Mouse (Mus musculus) hindbrain, embryonic 16.5 days (tissue): ENCODE data around the gene Nfia. TPM values are rescaled to one million over a fixed set of nuclear protein-coding genes. Genes with fewer than 3 reads are reported as not detected.

Source experiments
- ATAC-seq: fragments of 200-750 bp; cut with Nextera tagmentation; 2 replicates; pipeline ENCODE4 v1.8.0; 2017; ENCODE audit warnings: moderate TSS enrichment, moderate library complexity
- H3K27ac ChIP-seq: fragments of 300-500 bp; sonication (generic); 2 replicates; pipeline ENCODE4 v1.5.1; 2014; ENCODE audit warnings: low read depth, mild to moderate bottlenecking, control low read depth, low read length, moderate library complexity
- H3K27me3 ChIP-seq: fragments of 300-500 bp; sonication (generic); replicated peaks from 2 replicates; pipeline ENCODE4 v1.6.1; 2014; ENCODE audit warnings: low read length; ENCODE audit not compliant: control insufficient read depth, insufficient read depth
- H3K36me3 ChIP-seq: fragments of 300-500 bp; sonication (generic); 2 replicates; pipeline ENCODE4 v1.6.1; 2014; ENCODE audit warnings: mild to moderate bottlenecking, low read length, moderate library complexity, mixed read lengths; ENCODE audit not compliant: control insufficient read depth, insufficient read depth
- H3K4me1 ChIP-seq: fragments of 300-500 bp; sonication (generic); 2 replicates; pipeline ENCODE4 v1.6.1; 2014; ENCODE audit warnings: low read depth, low read length; ENCODE audit not compliant: control insufficient read depth, insufficient read depth
- H3K4me2 ChIP-seq: fragments of 300-500 bp; sonication (generic); 2 replicates; pipeline ENCODE4 v1.6.1; 2014; ENCODE audit warnings: mild to moderate bottlenecking, low read length, control low read depth, moderate library complexity
- H3K4me3 ChIP-seq: fragments of 300-500 bp; sonication (generic); 2 replicates; pipeline ENCODE4 v1.5.1; 2014; ENCODE audit warnings: mild to moderate bottlenecking, low read length, control low read depth, moderate library complexity
- H3K9ac ChIP-seq: fragments of 300-500 bp; sonication (generic); 2 replicates; pipeline ENCODE4 v1.6.1; 2014; ENCODE audit warnings: low read depth, mild to moderate bottlenecking, control low read depth, low read length, moderate library complexity
- H3K9me3 ChIP-seq: fragments of 300-500 bp; sonication (generic); 2 replicates; pipeline ENCODE4 v1.6.1; 2014; ENCODE audit warnings: mild to moderate bottlenecking, low read length, moderate library complexity; ENCODE audit not compliant: control insufficient read depth
- WGBS: fragments of 180-500 bp; shearing (Covaris S2); extraction: QIAGEN DNeasy Blood & Tissue Kit; methylation state at CpG from one replicate; pipeline ENCODE4 v1.1.7; 2014; 5-methylcytosine and 5-hydroxymethylcytosine counted together
- polyA plus RNA-seq: library from polyadenylated mRNA; unstranded; fragments of >200 nt; fragmentation: Nextera tagmentation; extraction: Ambion mirVana; gene quantifications from 2 replicates; pipeline ENCODE4 v1.2.1, GENCODE M21; 2015

Gene Nfia
- polyA plus RNA-seq, 1 experiment from 2014 or later = 38.4 TPM

DNA sequence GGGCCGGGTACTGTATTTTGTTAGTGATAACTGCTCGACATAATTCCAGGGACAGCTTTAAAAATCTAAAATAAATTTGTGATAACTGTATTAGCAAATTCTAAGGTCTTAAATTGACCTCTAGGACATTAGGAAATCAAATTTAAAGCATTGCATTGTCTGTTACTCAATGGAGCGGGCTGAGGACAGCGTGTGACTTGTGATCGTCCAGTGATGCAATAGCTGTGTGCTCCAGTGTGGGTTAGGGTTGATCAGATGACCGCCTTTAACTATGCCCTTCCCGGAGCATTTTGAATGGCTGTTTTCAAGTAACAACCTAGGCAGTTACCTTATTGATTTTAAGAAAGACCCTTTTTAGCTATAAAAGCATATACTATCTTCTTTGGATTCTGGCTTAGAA, 42.0 kb downstream of the Nfia start:
- Histone ChIP-seq H3K4me1 (peaks cover 3% of the 10 kb centered on the region), H3K4me2 (no peak overlapping the region), H3K36me3 (no peaks in the 10 kb centered on the region), H3K27me3 (no peaks in the 10 kb centered on the region), H3K27ac (no peak overlapping the region), H3K9me3 (no peaks in the 10 kb centered on the region), H3K4me3 (no peak overlapping the region), H3K9ac (no peak overlapping the region)
- WGBS = 85% methylated on average over 7 of the region's 7 CpGs
- no peak for ATAC-seq

DNA sequence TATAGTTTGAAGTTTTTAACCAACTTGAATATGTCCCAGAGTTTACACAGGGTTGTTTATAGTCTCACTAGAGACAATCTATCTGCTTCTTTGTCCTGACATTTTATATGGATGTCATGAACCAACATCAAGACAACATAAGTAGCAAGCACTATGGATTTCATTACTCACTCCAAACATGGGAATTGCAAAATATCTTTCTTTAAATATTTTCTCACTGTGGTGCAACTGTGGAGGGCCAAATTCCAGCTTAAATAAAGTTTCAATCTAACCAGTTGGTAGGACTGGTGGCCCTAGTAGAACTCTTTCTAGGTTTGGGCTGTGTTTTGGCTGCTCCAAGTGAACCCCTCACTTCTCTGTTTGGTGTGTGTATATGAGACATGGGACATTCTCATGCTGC, 43.5 kb downstream of the Nfia start:
- Histone ChIP-seq H3K27me3 (no peaks in the 10 kb centered on the region), H3K4me2 (no peak overlapping the region), H3K4me1 (peaks cover 3% of the 10 kb centered on the region), H3K4me3 (no peak overlapping the region), H3K27ac (no peak overlapping the region), H3K9me3 (no peaks in the 10 kb centered on the region), H3K9ac (no peak overlapping the region), H3K36me3 (no peaks in the 10 kb centered on the region)
- ATAC-seq = no peak

DNA sequence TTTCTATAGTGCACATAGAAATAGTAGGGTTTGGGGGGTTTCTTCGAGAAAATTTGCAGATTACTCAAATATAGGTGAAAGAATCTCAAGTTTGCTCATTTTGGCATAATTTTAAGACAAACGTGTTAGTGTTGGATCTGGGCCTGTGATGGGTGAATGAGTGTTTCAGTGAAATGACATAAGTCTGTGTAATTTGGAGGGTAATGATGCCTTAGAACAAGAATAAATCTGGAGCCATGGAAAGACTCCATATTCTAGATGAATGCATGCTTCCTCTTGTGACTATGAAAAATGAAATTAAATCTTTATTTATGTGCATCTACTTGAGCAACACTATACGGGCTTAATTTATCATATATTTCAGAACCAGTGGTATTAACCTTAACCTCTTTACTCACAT, 44.2 kb downstream of the Nfia start:
- Histone ChIP-seq H3K4me3 (no peak overlapping the region), H3K36me3 (no peaks in the 10 kb centered on the region), H3K27ac (no peak overlapping the region), H3K4me1 (peaks cover 3% of the 10 kb centered on the region), H3K27me3 (no peaks in the 10 kb centered on the region), H3K9ac (no peak overlapping the region), H3K4me2 (no peak overlapping the region), H3K9me3 (no peaks in the 10 kb centered on the region)
- no peak for ATAC-seq
- WGBS = 81% methylated on average over 3 of the region's 3 CpGs

DNA sequence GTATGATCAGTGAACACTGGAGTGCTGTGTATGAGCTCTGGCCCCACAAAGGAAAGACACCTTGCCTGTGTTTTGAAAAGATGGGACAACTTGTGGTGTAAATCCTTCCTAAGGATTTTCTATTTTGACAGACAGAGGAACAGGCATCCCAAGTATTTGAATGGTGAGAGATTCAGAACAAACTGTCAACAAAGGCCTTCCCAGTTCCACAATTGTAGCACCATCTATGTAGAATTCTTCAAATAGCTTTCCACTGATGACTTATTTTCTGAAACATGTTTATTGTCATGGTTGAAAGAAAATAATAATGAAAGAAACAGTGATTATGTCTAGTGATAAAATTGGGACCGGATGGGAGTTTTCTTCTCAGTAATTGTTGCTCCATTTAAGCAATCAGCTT, 45.2 kb downstream of the Nfia start:
- no peak for ATAC-seq
- H3K9ac ChIP-seq = no peak overlapping the region
- peaks cover 3% of the 10 kb centered on the region for H3K4me1 ChIP-seq
- H3K4me3 ChIP-seq = no peak overlapping the region
- H3K27me3 ChIP-seq = no peaks in the 10 kb centered on the region
- 82% methylated on average over 1 of the region's 1 CpGs for WGBS
- H3K4me2 ChIP-seq = no peak overlapping the region
- no peak overlapping the region for H3K27ac ChIP-seq
- no peaks in the 10 kb centered on the region for H3K9me3 ChIP-seq
- H3K36me3 ChIP-seq = no peaks in the 10 kb centered on the region

DNA sequence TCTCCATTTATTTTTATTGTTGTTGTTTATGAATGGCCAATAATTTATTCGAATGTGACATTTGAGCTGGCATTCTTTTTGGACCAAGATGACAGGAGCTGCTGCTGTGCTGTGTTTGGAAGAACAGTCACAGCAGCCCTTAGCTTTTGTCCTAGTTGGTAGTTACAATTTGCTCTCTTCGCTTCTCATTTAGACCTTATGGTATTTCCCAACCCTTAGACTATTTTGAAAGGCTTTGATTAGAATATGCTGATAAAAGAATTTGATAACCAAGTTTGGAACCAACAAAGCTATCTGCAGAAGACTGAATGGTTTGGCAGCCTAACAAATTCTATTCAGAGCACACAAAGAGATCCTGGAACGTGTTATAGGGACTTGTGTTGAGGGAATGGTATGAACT, 46.0 kb downstream of the Nfia start:
- H3K9me3 ChIP-seq = no peaks in the 10 kb centered on the region
- no peak overlapping the region for H3K9ac ChIP-seq
- 69% methylated on average over 3 of the region's 3 CpGs for WGBS
- peaks cover 3% of the 10 kb centered on the region for H3K4me1 ChIP-seq
- H3K27me3 ChIP-seq = no peaks in the 10 kb centered on the region
- H3K27ac ChIP-seq = no peak overlapping the region
- H3K36me3 ChIP-seq = no peaks in the 10 kb centered on the region
- ATAC-seq = no peak
- H3K4me2 ChIP-seq = no peak overlapping the region
- H3K4me3 ChIP-seq = no peak overlapping the region

DNA sequence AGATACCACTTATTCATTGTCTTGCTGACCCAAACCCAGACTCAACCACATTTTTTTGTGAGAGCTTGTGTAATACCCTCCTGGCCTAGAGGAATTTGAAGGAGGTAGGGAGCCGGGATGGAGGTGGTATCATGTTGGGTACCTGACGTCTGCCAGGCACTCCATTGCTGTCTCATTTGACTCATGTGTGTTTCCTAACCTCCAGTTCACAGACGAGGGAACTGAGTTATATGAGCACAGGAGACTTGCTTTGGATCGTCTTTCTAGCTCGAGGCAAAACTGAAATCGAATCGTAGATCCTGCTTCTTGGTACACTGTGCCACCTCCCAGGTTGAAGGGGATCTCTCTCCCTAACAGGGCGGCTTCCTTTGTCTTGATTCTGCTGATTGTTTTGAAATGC, 46.6 kb downstream of the Nfia start:
- Histone ChIP-seq H3K4me3 (no peak overlapping the region), H3K4me2 (no peak overlapping the region), H3K27ac (no peak overlapping the region)

DNA sequence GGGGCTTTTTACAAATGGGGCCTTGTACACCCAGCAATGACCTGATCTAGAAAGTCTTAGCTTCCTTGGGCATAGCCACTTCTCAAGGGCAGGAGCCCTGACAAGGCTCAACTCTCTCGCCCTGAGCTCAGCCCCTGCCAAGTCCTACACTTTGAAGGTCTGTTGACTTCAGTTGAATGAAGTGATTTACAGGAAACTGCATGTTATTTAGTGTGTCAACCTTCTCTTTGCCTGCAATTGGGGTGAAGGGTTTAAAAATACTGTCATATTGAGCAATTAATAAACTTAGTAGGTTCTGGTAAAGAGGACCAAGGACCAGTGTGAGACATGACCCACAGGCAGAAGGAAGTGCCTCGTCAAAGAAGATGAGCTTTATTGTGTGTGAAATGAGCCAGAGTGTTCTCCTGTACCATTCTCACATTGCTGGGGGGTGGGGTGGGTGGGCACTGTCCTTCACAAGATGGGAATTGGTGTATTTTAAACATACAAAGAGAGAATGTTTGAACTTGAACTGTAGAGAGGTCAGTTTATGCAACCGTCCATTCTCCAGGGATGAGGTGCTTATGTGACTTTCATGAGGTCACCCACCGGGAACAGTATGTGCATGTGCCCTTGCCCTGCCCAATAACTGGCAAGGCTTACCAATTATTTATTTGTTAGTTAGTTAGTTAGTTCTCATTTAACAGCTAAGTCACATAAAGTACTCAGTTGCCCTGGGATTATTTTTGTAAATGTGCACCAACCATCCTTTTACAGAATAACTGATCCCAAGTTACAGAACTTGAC, 48.1 kb downstream of the Nfia start:
- 76% methylated on average over 4 of the region's 4 CpGs for WGBS
- no peak overlapping the region for H3K4me2 ChIP-seq
- H3K9me3 ChIP-seq = no peaks in the 10 kb centered on the region
- no peaks in the 10 kb centered on the region for H3K27me3 ChIP-seq
- no peak overlapping the region for H3K27ac ChIP-seq
- no peak for ATAC-seq
- H3K9ac ChIP-seq = no peak overlapping the region
- H3K36me3 ChIP-seq = no peaks in the 10 kb centered on the region
- H3K4me3 ChIP-seq = no peak overlapping the region
- H3K4me1 ChIP-seq = peaks cover 4% of the 10 kb centered on the region

More for the DNA sequence above, 46.6 kb downstream of the Nfia start:
- H3K9ac ChIP-seq = no peak overlapping the region
- peaks cover under 1% of the 10 kb centered on the region for H3K4me1 ChIP-seq
- WGBS = 80% methylated on average over 8 of the region's 8 CpGs
- ATAC-seq = no peak
- H3K36me3 ChIP-seq = no peaks in the 10 kb centered on the region
- H3K9me3 ChIP-seq = no peaks in the 10 kb centered on the region
- H3K27me3 ChIP-seq = no peaks in the 10 kb centered on the region

DNA sequence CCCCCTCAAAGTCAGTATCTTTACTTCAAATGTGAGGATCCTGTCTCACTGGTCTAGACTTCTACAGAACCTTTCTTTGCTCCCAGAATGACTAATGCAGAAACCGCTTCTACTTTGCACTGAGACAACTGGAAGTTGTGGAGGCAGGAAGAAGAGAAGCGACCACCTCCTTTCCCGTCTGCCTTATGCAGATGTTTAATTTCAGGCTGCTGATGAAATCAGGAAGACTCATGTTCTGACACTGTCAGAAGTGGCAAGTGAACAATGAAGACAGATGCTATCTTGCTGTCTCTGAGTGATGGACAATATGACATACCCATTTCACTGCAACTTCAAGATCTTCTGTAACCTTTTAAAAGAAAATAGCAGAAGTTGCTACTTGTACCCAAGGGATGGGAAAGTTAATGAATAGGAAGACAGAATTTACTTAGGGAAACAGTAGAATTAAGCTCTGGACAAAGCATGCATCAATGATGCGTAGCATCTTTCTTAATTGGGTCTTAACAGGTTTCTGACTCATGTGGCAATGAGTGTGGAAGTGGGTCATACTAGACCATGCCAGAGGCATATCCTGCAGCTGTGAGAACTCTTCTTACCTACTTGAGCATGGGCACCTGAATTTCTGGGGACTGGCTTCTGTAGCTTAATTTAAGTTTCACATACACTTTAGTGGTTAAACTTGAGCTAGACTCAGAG, 49.2 kb downstream of the Nfia start:
- H3K4me2 ChIP-seq = no peak overlapping the region
- peaks cover 4% of the 10 kb centered on the region for H3K4me1 ChIP-seq
- H3K9ac ChIP-seq = no peak overlapping the region
- WGBS = 89% methylated on average over 4 of the region's 4 CpGs
- no peak for ATAC-seq
- H3K4me3 ChIP-seq = no peak overlapping the region
- H3K27ac ChIP-seq = no peak overlapping the region
- H3K36me3 ChIP-seq = no peaks in the 10 kb centered on the region
- H3K27me3 ChIP-seq = no peaks in the 10 kb centered on the region
- H3K9me3 ChIP-seq = no peaks in the 10 kb centered on the region

DNA sequence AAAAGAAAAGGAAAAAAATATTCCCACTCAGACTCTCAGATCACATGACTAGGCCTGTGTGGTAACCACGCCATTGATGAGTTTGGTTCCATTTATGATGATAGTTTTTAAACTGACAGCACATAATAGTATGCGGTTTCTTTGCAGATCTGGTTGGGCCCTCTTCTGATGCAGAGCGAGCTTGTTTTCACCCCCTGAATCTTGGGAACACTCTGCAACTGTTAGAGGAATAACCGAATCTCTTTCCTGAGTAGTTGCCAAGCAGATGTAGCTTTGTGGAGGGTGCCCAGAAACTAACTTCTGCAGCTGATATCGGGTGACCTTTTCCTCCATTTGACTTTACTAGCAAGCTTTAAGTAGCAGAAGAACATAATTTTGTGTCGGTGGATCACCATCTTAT, 51.0 kb downstream of the Nfia start:
- Histone ChIP-seq H3K4me1 (peaks cover 7% of the 10 kb centered on the region), H3K9ac (no peak overlapping the region), H3K4me3 (no peak overlapping the region), H3K4me2 (no peak overlapping the region), H3K36me3 (no peaks in the 10 kb centered on the region), H3K27me3 (no peaks in the 10 kb centered on the region), H3K27ac (no peak overlapping the region), H3K9me3 (no peaks in the 10 kb centered on the region)
- WGBS = 73% methylated on average over 6 of the region's 6 CpGs
- no peak for ATAC-seq
